Mouse (Mus musculus) stomach, embryonic 16.5 days (tissue): ENCODE results near the gene Olfr90. TPM values are rescaled to one million over a fixed set of nuclear protein-coding genes. Genes with fewer than 3 reads are reported as not detected.
A peak's percentile ranks its signal among the peaks of the same experiment; 100 is the strongest.
"Not testable (repeated sequence)": the region's sequence is repeated elsewhere in the genome, so short reads cannot be mapped to it uniquely, and the experiment has no call there.

ENCODE experiments used
- ATAC-seq: fragments of 200-750 bp; cut with Nextera tagmentation; 2 replicates; pipeline ENCODE4 v1.8.0; 2017; ENCODE audit warnings: moderate number of reproducible peaks, moderate TSS enrichment; ENCODE audit not compliant: insufficient read depth, low FRiP score
- H3K27ac ChIP-seq: fragments of 300-500 bp; sonication (generic); 2 replicates; pipeline ENCODE4 v1.5.1; 2014; ENCODE audit warnings: low read length
- H3K27me3 ChIP-seq: fragments of 300-500 bp; sonication (generic); 2 replicates; pipeline ENCODE4 v1.6.1; 2014; ENCODE audit warnings: low read length, control low read depth, mixed read lengths; ENCODE audit not compliant: control insufficient read depth, insufficient read depth
- H3K36me3 ChIP-seq: fragments of 300-500 bp; sonication (generic); 2 replicates; pipeline ENCODE4 v1.6.1; 2014; ENCODE audit warnings: low read length; ENCODE audit not compliant: control insufficient read depth, insufficient read depth
- H3K4me1 ChIP-seq: fragments of 300-500 bp; sonication (generic); 2 replicates; pipeline ENCODE4 v1.6.1; 2014; ENCODE audit warnings: low read length, control low read depth, mixed read lengths; ENCODE audit not compliant: control insufficient read depth, insufficient read depth
- H3K4me2 ChIP-seq: fragments of 300-500 bp; sonication (generic); 2 replicates; pipeline ENCODE4 v1.6.1; 2014; ENCODE audit warnings: low read depth, low read length, mixed read lengths
- H3K4me3 ChIP-seq: fragments of 300-500 bp; sonication (generic); replicated peaks from 2 replicates; pipeline ENCODE4 v1.5.1; 2014; ENCODE audit warnings: mild to moderate bottlenecking, low read length
- H3K9ac ChIP-seq: fragments of 300-500 bp; sonication (generic); 2 replicates; pipeline ENCODE4 v1.6.1; 2014; ENCODE audit warnings: low read length
- H3K9me3 ChIP-seq: fragments of 300-500 bp; sonication (generic); replicated peaks from 2 replicates; pipeline ENCODE4 v1.6.1; 2016; ENCODE audit warnings: low read length, control low read depth; ENCODE audit not compliant: control insufficient read depth
- WGBS: fragments of 180-500 bp; shearing (Covaris S2); extraction: QIAGEN DNeasy Blood & Tissue Kit; methylation state at CpG from one replicate; pipeline ENCODE4 v1.1.7; 2014; 5-methylcytosine and 5-hydroxymethylcytosine counted together
- polyA plus RNA-seq: library from polyadenylated mRNA; unstranded; fragments of >200 nt; fragmentation: Nextera tagmentation; extraction: Ambion mirVana; gene quantifications from 2 replicates; pipeline ENCODE4 v1.2.1, GENCODE M21; 2015

The Olfr90 gene
- polyA plus RNA-seq, result not detected in 2 replicates

- no peak within 1 kb of the TSS for H3K9ac ChIP-seq
- no peak within 1 kb of the TSS for H3K4me2 ChIP-seq
- no peak within 1 kb of the TSS for H3K27ac ChIP-seq
- H3K27me3 ChIP-seq, result no peaks in the 10 kb centered on the region
- no peaks in the 10 kb centered on the region for H3K36me3 ChIP-seq
- no peak within 1 kb of the TSS for H3K4me3 ChIP-seq
- no peaks in the 10 kb centered on the region for H3K4me1 ChIP-seq
- H3K9me3 ChIP-seq, result no peaks in the 10 kb centered on the region
- ATAC-seq, result no peak
Observed at GRCm38 (mm10) chr17:37088399-37088798, at the start of gene Olfr90. Olfr90 (minus strand) TSS chr17:37088499.

- H3K4me2 ChIP-seq, H3K36me3 ChIP-seq, H3K9ac ChIP-seq, H3K9me3 ChIP-seq, H3K27me3 ChIP-seq, ATAC-seq, H3K4me3 ChIP-seq, H3K27ac ChIP-seq, H3K4me1 ChIP-seq: not testable (repeated sequence)
- WGBS, result 70% methylated on average over 4 of the region's 4 CpGs
Observed at GRCm38 (mm10) chr17:37131366-37131765, 43.1 kb upstream of the Olfr90 start.

GRCm38 (mm10) chr17:37119988-37120387 lies 31.7 kb upstream of the Olfr90 start, which contains the start of gene Olfr92:
Olfr92 (minus strand) TSS chr17:37120088.
- Histone ChIP-seq H3K4me1 (no peaks in the 10 kb centered on the region), H3K9me3 (no peaks in the 10 kb centered on the region), H3K4me3 (no peak within 1 kb of the TSS), H3K4me2 (no peak within 1 kb of the TSS), H3K9ac (no peak within 1 kb of the TSS), H3K27ac (no peak within 1 kb of the TSS), H3K36me3 (no peaks in the 10 kb centered on the region), H3K27me3 (no peaks in the 10 kb centered on the region)
- WGBS, result 83% methylated on average over 2 of the region's 2 CpGs
- ATAC-seq, result no peak

GRCm38 (mm10) chr17:37098178-37098577 lies 9.9 kb upstream of the Olfr90 start, which contains the start of gene Olfr91:
Olfr91 (minus strand) TSS chr17:37098278.
- Histone ChIP-seq H3K4me3 (no peak within 1 kb of the TSS), H3K4me1 (no peaks in the 10 kb centered on the region), H3K4me2 (no peak within 1 kb of the TSS), H3K9ac (no peak within 1 kb of the TSS), H3K27ac (no peak within 1 kb of the TSS), H3K36me3 (no peaks in the 10 kb centered on the region), H3K27me3 (no peaks in the 10 kb centered on the region), H3K9me3 (no peaks in the 10 kb centered on the region)
- ATAC-seq, result no peak
- WGBS, result 88% methylated on average over 1 of the region's 1 CpGs

GRCm38 (mm10) chr17:37093289-37093688 lies 5.0 kb upstream of the Olfr90 start:
- no peaks in the 10 kb centered on the region for H3K36me3 ChIP-seq
- H3K4me2 ChIP-seq, result no peak overlapping the region
- H3K27me3 ChIP-seq, result no peaks in the 10 kb centered on the region
- 81% methylated on average over 5 of the region's 5 CpGs for WGBS
- no peak overlapping the region for H3K9ac ChIP-seq
- no peaks in the 10 kb centered on the region for H3K9me3 ChIP-seq
- no peak overlapping the region for H3K27ac ChIP-seq
- H3K4me3 ChIP-seq, result no peak overlapping the region
- ATAC-seq, result no peak
- H3K4me1 ChIP-seq, result no peaks in the 10 kb centered on the region

- H3K9me3 ChIP-seq, result no peaks in the 10 kb centered on the region
- H3K4me1 ChIP-seq, result no peaks in the 10 kb centered on the region
- no peak overlapping the region for H3K9ac ChIP-seq
- ATAC-seq, result no peak
- WGBS, result 58% methylated on average over 1 of the region's 1 CpGs
- H3K27ac ChIP-seq, result no peak overlapping the region
- H3K4me2 ChIP-seq, result no peak overlapping the region
- no peak overlapping the region for H3K4me3 ChIP-seq
- H3K36me3 ChIP-seq, result no peaks in the 10 kb centered on the region
- H3K27me3 ChIP-seq, result no peaks in the 10 kb centered on the region
Observed at GRCm38 (mm10) chr17:37092198-37092597, 3.9 kb upstream of the Olfr90 start.

- H3K9me3 ChIP-seq, result no peaks in the 10 kb centered on the region
- ATAC-seq, result no peak
- 63% methylated on average over 10 of the region's 10 CpGs for WGBS
- H3K4me1 ChIP-seq, result no peaks in the 10 kb centered on the region
- no peak overlapping the region for H3K27ac ChIP-seq
- H3K36me3 ChIP-seq, result no peaks in the 10 kb centered on the region
- H3K4me2 ChIP-seq, result no peak overlapping the region
- no peak overlapping the region for H3K9ac ChIP-seq
- H3K4me3 ChIP-seq, result no peak overlapping the region
- no peaks in the 10 kb centered on the region for H3K27me3 ChIP-seq
Observed at GRCm38 (mm10) chr17:37085545-37085944, 2.8 kb downstream of the Olfr90 start.

- Histone ChIP-seq H3K36me3 (no peaks in the 10 kb centered on the region), H3K9me3 (no peaks in the 10 kb centered on the region), H3K4me1 (peaks cover 2% of the 10 kb centered on the region; the same call in 1 of the 2 replicates), H3K27ac (no peak overlapping the region), H3K9ac (no peak overlapping the region), H3K27me3 (no peaks in the 10 kb centered on the region), H3K4me3 (no peak overlapping the region), H3K4me2 (no peak overlapping the region)
- no peak for ATAC-seq
- WGBS, result 66% methylated on average over 5 of the region's 5 CpGs
Observed at GRCm38 (mm10) chr17:37084632-37085031, 3.7 kb downstream of the Olfr90 start.

- no peaks in the 10 kb centered on the region for H3K27me3 ChIP-seq
- peak; percentile 48; the same call in 1 of the 2 replicates for ATAC-seq
- H3K4me3 ChIP-seq, result no peak overlapping the region
- no peak overlapping the region for H3K27ac ChIP-seq
- H3K4me2 ChIP-seq, result 0 out of 2 replicates have a peak overlapping the region, but pooled peaks have one; percentile 3
- peaks cover 2% of the 10 kb centered on the region; the same call in 1 of the 2 replicates for H3K4me1 ChIP-seq
- H3K36me3 ChIP-seq, result no peaks in the 10 kb centered on the region
- no peaks in the 10 kb centered on the region for H3K9me3 ChIP-seq
- WGBS, result 5% methylated on average over 8 of the region's 8 CpGs
- H3K9ac ChIP-seq, result no peak overlapping the region
Observed at GRCm38 (mm10) chr17:37083327-37083726, 5.0 kb downstream of the Olfr90 start.
